Mouse (Mus musculus): Measurements from ENCODE around the gene Adora1.

- TF ChIP-seq CTCF (IDR thresholded peaks at IDR 0.05; ENCODE audit: insufficient read depth, low read length) (no peak), POLR2A (IDR thresholded peaks at IDR 0.05; ENCODE audit: borderline replicate concordance, extremely low read depth, low read depth, low read length) (no peak)
Measured at GRCm38 (mm10) chr1:134237438-134237837, 2.2 kb upstream of the Adora1 start.
